Mouse (Mus musculus): ENCODE results near the gene Gm17018.

- TF ChIP-seq CTCF (IDR thresholded peaks at IDR 0.05; ENCODE audit: low read depth) (no peak), EP300 (IDR thresholded peaks at IDR 0.05; ENCODE audit: low read depth) (no peak)
These were observed 18.9 kb upstream of the Gm17018 start for GRCm38 (mm10) chr19:45541409-45542041.
